Comparison of ENCODE assay signal across 7 mouse cellular contexts in genomic region chr10:58322361-58323027, GRCm38 (mm10). TPM values are rescaled to one million over a fixed set of nuclear protein-coding genes. Genes with fewer than 3 reads are reported as not detected.
DNase-seq lines count a peak whose midpoint lies in the region; ATAC-seq and TF ChIP-seq lines count a peak whose summit lies in the region.

No protein-coding gene starts in this region.

- H3K9me3 ChIP-seq in megakaryocyte, embryonic 14.5 days: peaks cover 6% of the 10 kb centered on the region
- no peaks in the 10 kb centered on the region for H3K9me3 ChIP-seq in forebrain, embryonic 10.5 days
- no peaks in the 10 kb centered on the region for H3K9me3 ChIP-seq in limb, embryonic 14.5 days (ENCODE audit: control insufficient read depth, low read length)
- H3K9me3 ChIP-seq in stomach, embryonic 16.5 days (replicated peaks; ENCODE audit: control insufficient read depth, low read length): no peaks in the 10 kb centered on the region

- H3K27ac ChIP-seq in forebrain, embryonic 10.5 days: peak overlapping the region; percentile 93
- H3K27ac ChIP-seq in limb, embryonic 14.5 days (replicated peaks; ENCODE audit: low read depth, low read length): peak overlapping the region; percentile 87
- peak overlapping the region; percentile 95 for H3K27ac ChIP-seq in stomach, embryonic 16.5 days (ENCODE audit: low read length)

- TF ChIP-seq POLR2A in limb, embryonic 14.5 days (IDR thresholded peaks at IDR 0.05; ENCODE audit: borderline replicate concordance, extremely low read depth, insufficient read depth, insufficient read length): no peak

- WGBS in forebrain, embryonic 10.5 days: 39% methylated on average over 6 of the region's 6 CpGs
- WGBS in limb, embryonic 14.5 days: 30% methylated on average over 6 of the region's 6 CpGs
- WGBS in stomach, embryonic 16.5 days: 23% methylated on average over 6 of the region's 6 CpGs

- peak overlapping the region; percentile 57 for H3K4me2 ChIP-seq in limb, embryonic 14.5 days (replicated peaks; ENCODE audit: low read depth, low read length, severe bottlenecking)
- H3K4me2 ChIP-seq in stomach, embryonic 16.5 days (ENCODE audit: low read depth, low read length): peak overlapping the region; percentile 54

- H3K9ac ChIP-seq in limb, embryonic 14.5 days (ENCODE audit: low read depth, low read length, severe bottlenecking): peak overlapping the region; percentile 51
- peak overlapping the region; percentile 67 for H3K9ac ChIP-seq in stomach, embryonic 16.5 days (ENCODE audit: low read length)

- no peak for ATAC-seq in megakaryocyte, adult 5-6 weeks (ENCODE audit: poor library complexity, severe bottlenecking)
- ATAC-seq in limb, embryonic 14.5 days (ENCODE audit: low FRiP score, low read depth): no peak
- no peak for ATAC-seq in stomach, embryonic 16.5 days (ENCODE audit: insufficient read depth, low FRiP score)

- peak overlapping the region; percentile 98 for H3K4me3 ChIP-seq in megakaryocyte, embryonic 14.5 days (replicated peaks)
- H3K4me3 ChIP-seq in forebrain, embryonic 10.5 days: peak overlapping the region; percentile 81
- H3K4me3 ChIP-seq in limb, embryonic 14.5 days (replicated peaks; ENCODE audit: low read length): peak overlapping the region; percentile 85
- peak overlapping the region; percentile 85 for H3K4me3 ChIP-seq in stomach, embryonic 16.5 days (replicated peaks; ENCODE audit: low read length)

- peaks cover 38% of the 10 kb centered on the region for H3K4me1 ChIP-seq in megakaryocyte, embryonic 14.5 days
- H3K4me1 ChIP-seq in forebrain, embryonic 10.5 days: peaks cover 28% of the 10 kb centered on the region
- H3K4me1 ChIP-seq in limb, embryonic 14.5 days (ENCODE audit: control insufficient read depth, insufficient read depth, low read length): peaks cover 13% of the 10 kb centered on the region
- H3K4me1 ChIP-seq in stomach, embryonic 16.5 days (ENCODE audit: control insufficient read depth, insufficient read depth, low read length): peaks cover 24% of the 10 kb centered on the region

- H3K36me3 ChIP-seq in megakaryocyte, embryonic 14.5 days (replicated peaks; ENCODE audit: low read length): peaks cover 25% of the 10 kb centered on the region
- H3K36me3 ChIP-seq in forebrain, embryonic 10.5 days (replicated peaks): no peaks in the 10 kb centered on the region
- H3K36me3 ChIP-seq in limb, embryonic 14.5 days (ENCODE audit: control insufficient read depth, insufficient read depth, low read length): no peaks in the 10 kb centered on the region
- no peaks in the 10 kb centered on the region for H3K36me3 ChIP-seq in stomach, embryonic 16.5 days (ENCODE audit: control insufficient read depth, insufficient read depth, low read length)

- no peaks in the 10 kb centered on the region for H3K27me3 ChIP-seq in megakaryocyte, embryonic 14.5 days (replicated peaks)
- H3K27me3 ChIP-seq in forebrain, embryonic 10.5 days (ENCODE audit: poor library complexity, severe bottlenecking): no peaks in the 10 kb centered on the region
- no peaks in the 10 kb centered on the region for H3K27me3 ChIP-seq in limb, embryonic 14.5 days (ENCODE audit: control insufficient read depth, insufficient read depth, low read length)
- no peaks in the 10 kb centered on the region for H3K27me3 ChIP-seq in stomach, embryonic 16.5 days (ENCODE audit: control insufficient read depth, insufficient read depth, low read length)

- no peak for DNase-seq in forebrain, embryonic 10.5 days (ENCODE audit: extremely low spot score, low spot score)
- no peak for DNase-seq in limb, embryonic 14.5 days (ENCODE audit: low spot score)
- DNase-seq in adrenal gland, postnatal 14 days: no peak
- DNase-seq in adrenal gland, adult (ENCODE audit: inconsistent age in 2 of 2, low spot score in 1 of 2): no peak

RNA-seq across cellular contexts. Expression of gene Lims1, which starts 0.8 kb away (rescaled TPM):
- polyA plus RNA-seq in megakaryocyte, embryonic 14.5 days (2012; ENCODE audit: insufficient read depth, low replicate concordance): 2.9 and 6.5 TPM in 2 replicates
- total RNA-seq in megakaryocyte, adult 5-6 weeks (2015): 239 and 260 TPM in 2 replicates
- 171 and 182 TPM in 2 replicates for total RNA-seq in megakaryocyte, adult 5-6 weeks (2017)
- 98.1 and 102 TPM in 2 replicates for polyA plus RNA-seq in forebrain, embryonic 10.5 days (2016; fragmentation: Nextera tagmentation; extraction: Ambion mirVana)
- 37.3 and 39.9 TPM in 2 replicates for polyA plus RNA-seq in limb, embryonic 14.5 days (2012; rRNA removed)
- polyA plus RNA-seq in limb, embryonic 14.5 days (2014; fragmentation: Nextera tagmentation; extraction: Ambion mirVana): 109 and 111 TPM in 2 replicates
- 136 and 161 TPM in 2 replicates for polyA plus RNA-seq in stomach, embryonic 16.5 days (2015; fragmentation: Nextera tagmentation; extraction: Ambion mirVana)
- total RNA-seq in adrenal gland, postnatal 14 days (2021): 51.8 and 54.9 TPM in 2 replicates
